Mouse (Mus musculus): ENCODE data around the gene Stk32b. TPM values are rescaled to one million over a fixed set of nuclear protein-coding genes. Genes with fewer than 3 reads are reported as not detected.

Gene Stk32b
- polyA plus RNA-seq, 1 experiment, result 2.9 TPM

DNA sequence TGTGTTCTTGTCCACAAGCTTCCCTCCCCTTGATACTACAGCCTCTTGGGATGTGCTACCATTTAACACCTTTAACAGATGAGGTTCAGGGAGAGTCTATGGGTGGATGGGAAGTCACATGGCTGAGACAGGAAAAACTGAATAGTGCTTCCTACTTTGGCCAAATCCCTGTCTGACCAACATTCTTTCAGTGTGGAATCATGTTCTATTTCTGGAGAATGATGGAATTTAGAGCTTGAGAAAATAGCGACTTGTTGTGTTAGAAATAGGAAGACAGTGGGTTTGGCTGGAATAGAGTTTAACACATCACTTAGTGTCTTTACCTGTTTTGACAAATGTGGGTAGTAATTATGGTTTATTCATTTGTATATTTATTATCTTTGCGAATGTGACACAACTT, 249.3 kb downstream of the Stk32b start:
- Histone ChIP-seq H3K27me3 (ENCODE audit: control insufficient read depth, insufficient read depth, low read length) (no peaks in the 10 kb centered on the region), H3K27ac (ENCODE audit: control insufficient read depth, insufficient read depth, low read depth, low read length) (no peak overlapping the region), H3K4me3 (ENCODE audit: control insufficient read depth, low read depth, low read length) (no peak overlapping the region), H3K36me3 (ENCODE audit: control insufficient read depth, insufficient read depth, low read length) (no peaks in the 10 kb centered on the region), H3K4me1 (ENCODE audit: control insufficient read depth, insufficient read depth, low read length) (no peaks in the 10 kb centered on the region)
- no peak for TF ChIP-seq POLR2A (IDR thresholded peaks at IDR 0.05; ENCODE audit: control insufficient read depth, low read depth, low read length)
- TF ChIP-seq CTCF (IDR thresholded peaks at IDR 0.05; ENCODE audit: control insufficient read depth, insufficient read depth, insufficient replicate concordance, low read depth, low read length), result no peak

DNA sequence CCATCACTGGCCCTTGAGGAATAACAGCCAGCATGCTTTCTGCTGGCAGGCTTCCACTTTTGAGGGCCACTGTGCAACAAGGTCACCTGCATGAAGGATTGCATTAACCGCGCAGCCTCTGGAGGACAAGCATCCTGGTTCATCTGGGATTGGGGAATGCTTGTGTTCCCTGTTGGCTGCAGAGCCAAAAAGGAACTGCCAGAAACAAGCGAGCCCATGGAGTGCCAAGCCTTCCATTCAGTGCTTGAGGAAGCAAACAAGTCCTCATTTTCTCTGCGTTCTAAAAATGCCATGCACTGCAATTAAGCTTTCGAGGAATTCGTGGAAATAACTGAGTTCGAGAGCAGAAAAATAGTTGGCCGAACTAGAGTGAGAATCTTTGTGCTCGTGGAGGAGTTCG, 251.5 kb downstream of the Stk32b start:
- TF ChIP-seq CTCF (IDR thresholded peaks at IDR 0.05; ENCODE audit: control insufficient read depth, insufficient read depth, insufficient replicate concordance, low read depth, low read length) (no peak), POLR2A (IDR thresholded peaks at IDR 0.05; ENCODE audit: control insufficient read depth, low read depth, low read length) (no peak)
- Histone ChIP-seq H3K36me3 (ENCODE audit: control insufficient read depth, insufficient read depth, low read length) (no peaks in the 10 kb centered on the region), H3K27me3 (ENCODE audit: control insufficient read depth, insufficient read depth, low read length) (no peaks in the 10 kb centered on the region), H3K4me1 (ENCODE audit: control insufficient read depth, insufficient read depth, low read length) (no peaks in the 10 kb centered on the region), H3K4me3 (ENCODE audit: control insufficient read depth, low read depth, low read length) (no peak overlapping the region), H3K27ac (ENCODE audit: control insufficient read depth, insufficient read depth, low read depth, low read length) (no peak overlapping the region)

DNA sequence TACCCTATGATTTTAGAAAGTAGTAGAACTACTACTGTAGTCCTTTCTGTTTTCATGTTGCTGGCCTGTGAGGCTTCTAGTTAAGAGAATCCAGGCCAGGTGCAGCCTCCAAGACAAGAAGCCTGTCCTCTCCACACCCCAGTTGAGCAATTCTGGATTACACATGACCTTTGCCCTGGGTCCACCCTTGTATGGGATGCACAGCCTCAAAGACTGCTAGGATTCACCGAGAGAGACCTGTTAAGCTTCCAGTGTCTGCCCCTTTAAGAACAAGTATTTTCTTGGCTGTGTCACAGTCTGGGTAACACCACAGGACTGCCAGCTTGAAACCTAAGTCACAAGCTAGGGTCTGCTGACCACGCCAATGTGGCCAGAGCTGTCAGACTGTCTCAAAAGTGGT, 258.7 kb downstream of the Stk32b start:
- Histone ChIP-seq H3K36me3 (ENCODE audit: control insufficient read depth, insufficient read depth, low read length) (no peaks in the 10 kb centered on the region), H3K4me1 (ENCODE audit: control insufficient read depth, insufficient read depth, low read length) (no peaks in the 10 kb centered on the region), H3K27me3 (ENCODE audit: control insufficient read depth, insufficient read depth, low read length) (no peaks in the 10 kb centered on the region), H3K27ac (ENCODE audit: control insufficient read depth, insufficient read depth, low read depth, low read length) (no peak overlapping the region), H3K4me3 (ENCODE audit: control insufficient read depth, low read depth, low read length) (no peak overlapping the region)
- no peak for TF ChIP-seq CTCF (IDR thresholded peaks at IDR 0.05; ENCODE audit: control insufficient read depth, insufficient read depth, insufficient replicate concordance, low read depth, low read length)
- no peak for TF ChIP-seq POLR2A (IDR thresholded peaks at IDR 0.05; ENCODE audit: control insufficient read depth, low read depth, low read length)

DNA sequence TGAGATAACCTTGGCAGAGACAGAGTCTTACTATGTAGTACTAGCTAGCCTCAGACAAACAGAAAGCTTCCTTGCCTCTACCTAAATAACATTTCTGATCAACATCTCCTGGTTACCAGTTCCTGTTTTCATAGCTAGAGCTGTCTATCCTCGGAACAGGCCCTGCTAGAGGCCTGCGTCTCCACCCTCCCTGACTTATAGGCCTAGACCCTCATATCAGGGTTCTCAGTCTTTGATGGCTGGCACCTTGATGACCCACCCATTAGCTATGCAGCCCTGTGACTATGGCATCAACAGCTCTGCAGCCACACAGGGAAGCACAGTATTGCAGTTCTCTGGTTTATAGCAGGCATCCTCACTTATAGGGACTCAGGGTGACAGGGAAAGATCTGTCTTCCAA, 259.1 kb downstream of the Stk32b start:
- Histone ChIP-seq H3K4me1 (ENCODE audit: control insufficient read depth, insufficient read depth, low read length) (no peaks in the 10 kb centered on the region), H3K27ac (ENCODE audit: control insufficient read depth, insufficient read depth, low read depth, low read length) (no peak overlapping the region), H3K4me3 (ENCODE audit: control insufficient read depth, low read depth, low read length) (no peak overlapping the region), H3K27me3 (ENCODE audit: control insufficient read depth, insufficient read depth, low read length) (no peaks in the 10 kb centered on the region), H3K36me3 (ENCODE audit: control insufficient read depth, insufficient read depth, low read length) (no peaks in the 10 kb centered on the region)
- TF ChIP-seq POLR2A (IDR thresholded peaks at IDR 0.05; ENCODE audit: control insufficient read depth, low read depth, low read length) (no peak), CTCF (IDR thresholded peaks at IDR 0.05; ENCODE audit: control insufficient read depth, insufficient read depth, insufficient replicate concordance, low read depth, low read length) (no peak)

DNA sequence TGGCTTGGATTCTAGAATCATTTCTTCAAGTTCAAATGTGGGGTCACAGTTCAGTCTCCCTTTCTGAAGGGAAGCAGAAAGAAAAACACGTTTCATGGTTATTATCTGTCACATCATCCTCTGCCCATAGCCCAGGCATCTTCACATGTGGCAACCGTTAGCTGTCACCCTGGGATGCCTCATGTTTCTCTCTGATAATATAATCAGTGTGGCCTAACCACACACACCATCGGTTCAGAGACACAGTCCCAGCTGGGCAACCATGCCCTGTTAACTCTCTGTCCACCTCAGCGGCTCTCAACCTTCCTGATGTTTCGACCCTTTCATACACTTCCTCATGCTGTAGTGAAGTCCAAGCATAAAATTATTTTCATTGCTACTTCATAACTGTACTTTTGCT, 259.8 kb downstream of the Stk32b start:
- no peak overlapping the region for H3K4me3 ChIP-seq (ENCODE audit: control insufficient read depth, low read depth, low read length)
- H3K27ac ChIP-seq (ENCODE audit: control insufficient read depth, insufficient read depth, low read depth, low read length), result no peak overlapping the region
- H3K4me1 ChIP-seq (ENCODE audit: control insufficient read depth, insufficient read depth, low read length), result no peaks in the 10 kb centered on the region
- H3K27me3 ChIP-seq (ENCODE audit: control insufficient read depth, insufficient read depth, low read length), result no peaks in the 10 kb centered on the region
- TF ChIP-seq POLR2A (IDR thresholded peaks at IDR 0.05; ENCODE audit: control insufficient read depth, low read depth, low read length) (no peak), CTCF (IDR thresholded peaks at IDR 0.05; ENCODE audit: control insufficient read depth, insufficient read depth, insufficient replicate concordance, low read depth, low read length) (no peak)
- H3K36me3 ChIP-seq (ENCODE audit: control insufficient read depth, insufficient read depth, low read length), result no peaks in the 10 kb centered on the region

DNA sequence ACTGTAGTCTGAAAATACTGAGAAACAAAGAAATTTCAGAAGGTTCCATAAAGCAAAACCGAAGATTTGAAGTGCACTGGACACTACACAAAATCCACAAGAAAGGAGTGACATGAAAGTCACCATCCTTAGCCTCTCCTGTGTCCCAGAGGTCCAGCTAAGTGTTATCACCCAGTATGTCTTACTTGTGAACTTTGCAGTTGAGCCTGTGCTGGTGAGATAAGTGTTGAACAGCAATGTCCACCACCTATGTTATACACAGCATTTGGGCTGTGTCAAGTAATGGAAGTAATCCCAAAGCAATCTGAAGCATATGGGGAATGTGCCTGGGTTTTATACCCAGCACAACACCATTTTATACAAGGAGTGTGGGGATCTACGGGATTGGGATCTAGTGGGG, 260.4 kb downstream of the Stk32b start:
- H3K4me1 ChIP-seq (ENCODE audit: control insufficient read depth, insufficient read depth, low read length), result no peaks in the 10 kb centered on the region
- H3K36me3 ChIP-seq (ENCODE audit: control insufficient read depth, insufficient read depth, low read length), result no peaks in the 10 kb centered on the region
- H3K27me3 ChIP-seq (ENCODE audit: control insufficient read depth, insufficient read depth, low read length), result no peaks in the 10 kb centered on the region
- TF ChIP-seq POLR2A (IDR thresholded peaks at IDR 0.05; ENCODE audit: control insufficient read depth, low read depth, low read length) (no peak), CTCF (IDR thresholded peaks at IDR 0.05; ENCODE audit: control insufficient read depth, insufficient read depth, insufficient replicate concordance, low read depth, low read length) (no peak)
- no peak overlapping the region for H3K4me3 ChIP-seq (ENCODE audit: control insufficient read depth, low read depth, low read length)
- H3K27ac ChIP-seq (ENCODE audit: control insufficient read depth, insufficient read depth, low read depth, low read length), result no peak overlapping the region

DNA sequence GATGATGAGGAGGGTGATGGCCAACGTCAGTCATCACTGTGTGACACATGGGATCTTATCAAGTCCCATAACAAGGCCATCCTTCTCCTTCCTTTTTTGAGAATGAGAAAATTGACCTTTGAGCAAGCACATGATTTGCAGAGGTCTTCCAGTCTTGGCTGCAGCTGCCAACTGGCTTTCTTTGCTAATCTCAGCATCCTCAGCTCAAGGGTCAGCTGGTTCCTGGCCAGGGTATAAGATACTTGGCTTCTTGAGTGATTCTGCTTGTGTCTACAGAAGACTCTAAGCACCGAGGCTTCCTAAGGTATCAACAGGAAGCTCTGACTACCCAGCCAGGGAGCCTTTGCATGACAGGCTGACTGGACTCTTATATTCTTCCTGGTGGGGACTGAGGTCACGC, 269.4 kb downstream of the Stk32b start:
- Histone ChIP-seq H3K36me3 (ENCODE audit: control insufficient read depth, insufficient read depth, low read length) (no peaks in the 10 kb centered on the region), H3K27me3 (ENCODE audit: control insufficient read depth, insufficient read depth, low read length) (no peaks in the 10 kb centered on the region), H3K4me3 (ENCODE audit: control insufficient read depth, low read depth, low read length) (no peak overlapping the region), H3K27ac (ENCODE audit: control insufficient read depth, insufficient read depth, low read depth, low read length) (no peak overlapping the region), H3K4me1 (ENCODE audit: control insufficient read depth, insufficient read depth, low read length) (no peaks in the 10 kb centered on the region)
- no peak for TF ChIP-seq POLR2A (IDR thresholded peaks at IDR 0.05; ENCODE audit: control insufficient read depth, low read depth, low read length)
- no peak for TF ChIP-seq CTCF (IDR thresholded peaks at IDR 0.05; ENCODE audit: control insufficient read depth, insufficient read depth, insufficient replicate concordance, low read depth, low read length)

DNA sequence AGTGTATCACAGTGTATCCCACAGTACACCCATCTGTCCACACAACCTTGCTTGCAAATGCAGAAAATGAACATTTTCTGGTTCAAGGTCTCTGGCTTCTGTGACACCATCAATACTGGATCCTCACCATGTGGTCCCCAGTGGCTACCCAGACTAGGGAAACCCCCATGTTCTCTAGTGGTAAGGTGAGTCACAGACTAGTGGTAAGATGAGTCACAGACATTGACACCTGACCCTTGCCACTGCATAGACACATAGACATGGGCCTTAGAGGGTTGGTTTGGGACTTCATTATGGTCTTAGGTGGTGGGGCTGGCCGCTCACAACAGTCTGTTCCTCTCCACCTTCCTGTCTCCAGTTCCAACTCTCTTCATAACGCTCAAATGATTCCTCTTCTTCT, 274.2 kb downstream of the Stk32b start:
- Histone ChIP-seq H3K27ac (ENCODE audit: control insufficient read depth, insufficient read depth, low read depth, low read length) (no peak overlapping the region), H3K4me3 (ENCODE audit: control insufficient read depth, low read depth, low read length) (no peak overlapping the region), H3K36me3 (ENCODE audit: control insufficient read depth, insufficient read depth, low read length) (no peaks in the 10 kb centered on the region), H3K27me3 (ENCODE audit: control insufficient read depth, insufficient read depth, low read length) (no peaks in the 10 kb centered on the region), H3K4me1 (ENCODE audit: control insufficient read depth, insufficient read depth, low read length) (no peaks in the 10 kb centered on the region)
- TF ChIP-seq CTCF (IDR thresholded peaks at IDR 0.05; ENCODE audit: control insufficient read depth, insufficient read depth, insufficient replicate concordance, low read depth, low read length), result no peak
- no peak for TF ChIP-seq POLR2A (IDR thresholded peaks at IDR 0.05; ENCODE audit: control insufficient read depth, low read depth, low read length)

Measured in testis, adult 2 months (tissue).